Mouse (Mus musculus): ENCODE data around the gene Neurl1b.

DNA sequence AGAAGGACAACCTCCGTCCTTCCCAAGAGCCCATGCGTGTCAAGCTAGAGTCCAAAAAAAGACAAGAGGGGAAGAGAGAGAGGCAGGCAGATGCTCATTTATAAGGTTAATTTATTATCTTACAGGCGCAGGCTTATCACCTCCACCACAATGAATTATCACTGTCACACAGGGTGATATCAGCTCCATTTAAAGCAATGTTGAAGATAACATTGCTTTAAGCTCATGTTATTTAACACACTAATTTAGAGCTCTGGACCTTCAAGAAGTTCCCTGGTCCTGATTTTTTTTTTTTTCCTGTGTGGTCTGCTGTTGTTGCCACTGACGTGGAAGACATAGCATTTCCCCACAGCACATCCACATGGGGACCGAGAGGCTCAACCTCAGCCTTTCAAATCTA is 1.7 kb upstream of the Neurl1b start:
- no peak for TF ChIP-seq EP300 (optimal IDR thresholded peaks at IDR 0.05)
- TF ChIP-seq CTCF (IDR thresholded peaks at IDR 0.05; ENCODE audit: low read depth) = no peak

All from stomach, postnatal 0 days (tissue).